Mouse (Mus musculus) embryo, embryonic 10.5 days (tissue): ENCODE measurements at regions not wholly inside any gene's neighbourhood (a gene's known extent, or its start where the extent isn't known, plus 50 kb on each side); places are given as distances from the start of the nearest gene placed in this dataset.
A peak's percentile ranks its signal among the peaks of the same experiment; 100 is the strongest.

Source experiments
- DNase-seq: peaks from one replicate; pipeline ENCODE4 v3.0.0-alpha.2; 2015; ENCODE audit warnings: low spot score

GRCm38 (mm10) chr11:71672171-71673050, 77.3 kb upstream of the Wscd1 start:
- peak; percentile 10 for DNase-seq

GRCm38 (mm10) chr11:71674319-71674718, 75.4 kb upstream of the Wscd1 start:
- peak; percentile 68 for DNase-seq

GRCm38 (mm10) chr11:71675714-71676313, 73.9 kb upstream of the Wscd1 start:
- no peak for DNase-seq

GRCm38 (mm10) chr11:71697017-71697416, 52.7 kb upstream of the Wscd1 start:
- DNase-seq: no peak

- DNase-seq: no peak
Measured at GRCm38 (mm10) chr11:71698836-71699235, 50.9 kb upstream of the Wscd1 start.
